Comparison of ENCODE assay signal across 7 mouse cellular contexts in the genomic region with DNA sequence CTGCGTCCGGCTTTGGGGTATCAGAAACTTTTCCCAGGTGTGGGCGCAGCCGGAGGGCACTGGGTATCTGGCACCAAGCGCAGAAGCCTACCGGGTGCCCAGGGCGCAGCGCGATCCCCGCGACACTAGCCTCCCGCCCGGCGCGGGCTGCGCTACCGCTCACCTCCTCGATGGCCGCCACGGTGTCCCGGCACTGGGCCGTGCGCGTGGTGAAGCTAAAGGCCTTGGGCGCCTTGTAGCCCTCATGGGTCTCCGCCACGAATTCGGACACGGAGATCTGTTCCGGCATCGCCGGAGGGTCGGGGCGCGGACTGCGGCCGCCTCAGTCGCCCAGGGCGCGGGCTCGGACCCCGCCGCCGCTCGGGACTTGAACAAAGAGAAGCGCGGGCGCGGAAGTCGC.
DNase-seq lines count a peak whose midpoint lies in the region; ATAC-seq and TF ChIP-seq lines count a peak whose summit lies in the region.
"Not testable (repeated sequence)": the region's sequence is repeated elsewhere in the genome, so short reads cannot be mapped to it uniquely, and the experiment has no call there.

No protein-coding gene starts in this region.

- DNase-seq in embryo, embryonic 10 days (ENCODE audit: low spot score) = peak; percentile 2
- DNase-seq in forebrain, embryonic 14.5 days (ENCODE audit: low spot score); heart, postnatal 0 days (ENCODE audit: low spot score): not testable (repeated sequence)

- not testable (repeated sequence) for H3K27ac ChIP-seq in forebrain, embryonic 14.5 days (ENCODE audit: low read depth, low read length); heart, postnatal 0 days (ENCODE audit: low read depth); intestine, postnatal 0 days (ENCODE audit: low read depth, low read length); limb, embryonic 15.5 days; midbrain, embryonic 13.5 days; small intestine, adult 2 months (ENCODE audit: insufficient read depth, low read depth, low read length)

- 2% methylated on average over 34 of the region's 50 CpGs for WGBS in forebrain, embryonic 14.5 days
- 3% methylated on average over 36 of the region's 50 CpGs for WGBS in heart, postnatal 0 days
- 1% methylated on average over 44 of the region's 50 CpGs for WGBS in intestine, postnatal 0 days
- WGBS in limb, embryonic 15.5 days = 2% methylated on average over 35 of the region's 50 CpGs
- 2% methylated on average over 44 of the region's 50 CpGs for WGBS in midbrain, embryonic 13.5 days
- 10% methylated on average over 43 of the region's 50 CpGs for WGBS in small intestine, adult 2 months

- H3K4me1 ChIP-seq in forebrain, embryonic 14.5 days (ENCODE audit: control insufficient read depth, insufficient read depth, low read length); heart, postnatal 0 days (ENCODE audit: control insufficient read depth, insufficient read depth); intestine, postnatal 0 days (replicated peaks; ENCODE audit: control insufficient read depth, insufficient read depth, low read length); limb, embryonic 15.5 days; midbrain, embryonic 13.5 days (replicated peaks); small intestine, adult 2 months (ENCODE audit: control insufficient read depth, insufficient read depth, insufficient read length, low read length): not testable (repeated sequence)

- H3K27me3 ChIP-seq in forebrain, embryonic 14.5 days (replicated peaks; ENCODE audit: control insufficient read depth, insufficient read depth, low read length); heart, postnatal 0 days (ENCODE audit: control insufficient read depth, insufficient read depth, low read length); intestine, postnatal 0 days (replicated peaks; ENCODE audit: control insufficient read depth, insufficient read depth, low read length); limb, embryonic 15.5 days; midbrain, embryonic 13.5 days; small intestine, adult 2 months (ENCODE audit: control insufficient read depth, insufficient read depth, low read length): not testable (repeated sequence)

- not testable (repeated sequence) for TF ChIP-seq POLR2A in small intestine, adult 2 months (IDR thresholded peaks at IDR 0.05; ENCODE audit: low read depth, low read length)

- peak overlapping the region; percentile 29 for H3K4me3 ChIP-seq in forebrain, embryonic 14.5 days (ENCODE audit: low read depth, low read length)
- H3K4me3 ChIP-seq in heart, postnatal 0 days (ENCODE audit: low read depth, low read length) = peak overlapping the region; percentile 46
- peak overlapping the region; percentile 37 for H3K4me3 ChIP-seq in intestine, postnatal 0 days (ENCODE audit: low read depth, low read length)
- H3K4me3 ChIP-seq in limb, embryonic 15.5 days = peak overlapping the region; percentile 49
- peak overlapping the region; percentile 43 for H3K4me3 ChIP-seq in midbrain, embryonic 13.5 days (replicated peaks)
- peak overlapping the region; percentile 10; the same call in 1 of the 2 replicates for H3K4me3 ChIP-seq in small intestine, adult 2 months (ENCODE audit: low read depth, low read length)

- peak overlapping the region; percentile 33 for H3K4me2 ChIP-seq in forebrain, embryonic 14.5 days (ENCODE audit: low read length)
- peak overlapping the region; percentile 53 for H3K4me2 ChIP-seq in heart, postnatal 0 days (ENCODE audit: low read depth, low read length)
- peak overlapping the region; percentile 70 for H3K4me2 ChIP-seq in intestine, postnatal 0 days (replicated peaks; ENCODE audit: low read depth)
- H3K4me2 ChIP-seq in limb, embryonic 15.5 days = peak overlapping the region; percentile 52
- peak overlapping the region; percentile 47 for H3K4me2 ChIP-seq in midbrain, embryonic 13.5 days (replicated peaks)

- H3K9me3 ChIP-seq in forebrain, embryonic 14.5 days (replicated peaks; ENCODE audit: control insufficient read depth, low read length); heart, postnatal 0 days (replicated peaks; ENCODE audit: control insufficient read depth, low read length); intestine, postnatal 0 days (ENCODE audit: control insufficient read depth); limb, embryonic 15.5 days; midbrain, embryonic 13.5 days: not testable (repeated sequence)

- H3K36me3 ChIP-seq in forebrain, embryonic 14.5 days (ENCODE audit: control insufficient read depth, insufficient read depth, low read length); heart, postnatal 0 days (replicated peaks; ENCODE audit: control insufficient read depth, insufficient read depth, low read length); intestine, postnatal 0 days (ENCODE audit: control insufficient read depth, insufficient read depth); limb, embryonic 15.5 days; midbrain, embryonic 13.5 days; small intestine, adult 2 months (ENCODE audit: control insufficient read depth, insufficient read depth, low read length): not testable (repeated sequence)

- not testable (repeated sequence) for ATAC-seq in forebrain, embryonic 14.5 days; heart, postnatal 0 days (ENCODE audit: insufficient read depth, low read depth); intestine, postnatal 0 days; limb, embryonic 15.5 days (ENCODE audit: insufficient number of reproducible peaks, low FRiP score, low TSS enrichment, low read depth); midbrain, embryonic 13.5 days

- TF ChIP-seq CTCF in heart, postnatal 0 days (IDR thresholded peaks at IDR 0.05; ENCODE audit: low read depth); intestine, postnatal 0 days (IDR thresholded peaks at IDR 0.05; ENCODE audit: low read depth); small intestine, adult 2 months (IDR thresholded peaks at IDR 0.05; ENCODE audit: extremely low read depth, insufficient read length, insufficient replicate concordance, low read depth, low read length): not testable (repeated sequence)

- not testable (repeated sequence) for TF ChIP-seq EP300 in heart, postnatal 0 days (IDR thresholded peaks at IDR 0.05; ENCODE audit: low read depth)

- peak overlapping the region; percentile 35; the same call in 1 of the 2 replicates for H3K9ac ChIP-seq in forebrain, embryonic 14.5 days (ENCODE audit: low read length)
- not testable (repeated sequence) for H3K9ac ChIP-seq in heart, postnatal 0 days (replicated peaks; ENCODE audit: low read depth, low read length); intestine, postnatal 0 days (ENCODE audit: low read depth, low read length)
- H3K9ac ChIP-seq in limb, embryonic 15.5 days = peak overlapping the region; percentile 31
- peak overlapping the region; percentile 46 for H3K9ac ChIP-seq in midbrain, embryonic 13.5 days (replicated peaks)
